Mouse (Mus musculus): ENCODE data around the gene Bola2.

Gene Bola2

GRCm38 (mm10) chr7:126689021-126689420 lies 6.2 kb upstream of the Bola2 start:
- DNase-seq (ENCODE audit: low read depth, low spot score) = no peak

GRCm38 (mm10) chr7:126690737-126691136 lies 4.5 kb upstream of the Bola2 start:
- DNase-seq (ENCODE audit: low read depth, low spot score) = no peak

- no peak for DNase-seq (ENCODE audit: low read depth, low spot score)
These were observed 3.5 kb upstream of the Bola2 start for GRCm38 (mm10) chr7:126691676-126692075.

GRCm38 (mm10) chr7:126692426-126692825 lies 2.8 kb upstream of the Bola2 start:
- DNase-seq (ENCODE audit: low read depth, low spot score) = peak; percentile 53

GRCm38 (mm10) chr7:126693256-126693655 lies 1.9 kb upstream of the Bola2 start:
- peak; percentile 89 for DNase-seq (ENCODE audit: low read depth, low spot score)

- peak; percentile 32 for DNase-seq (ENCODE audit: low read depth, low spot score)
These were observed 1.4 kb upstream of the Bola2 start for GRCm38 (mm10) chr7:126693781-126694180.

GRCm38 (mm10) chr7:126694441-126695051 lies 655 bp upstream of the Bola2 start:
- peak; percentile 70 for DNase-seq (ENCODE audit: low read depth, low spot score)

- DNase-seq (ENCODE audit: low read depth, low spot score) = peak; percentile 99
These were observed 518 bp downstream of the Bola2 start, which contains the start of gene Slx1b for GRCm38 (mm10) chr7:126695631-126696207. TSS of gene Slx1b (minus strand) at chr7:126695784.

- DNase-seq (ENCODE audit: low read depth, low spot score) = no peak
These were observed 1.1 kb downstream of the Bola2 start for GRCm38 (mm10) chr7:126696303-126696702.

- no peak for DNase-seq (ENCODE audit: low read depth, low spot score)
These were observed 1.7 kb downstream of the Bola2 start for GRCm38 (mm10) chr7:126696886-126697285.

- no peak for DNase-seq (ENCODE audit: low read depth, low spot score)
These were observed 2.6 kb downstream of the Bola2 start for GRCm38 (mm10) chr7:126697838-126698237.

- DNase-seq (ENCODE audit: low read depth, low spot score) = no peak
These were observed 5.1 kb downstream of the Bola2 start for GRCm38 (mm10) chr7:126700063-126701015.

GRCm38 (mm10) chr7:126701070-126701469 lies 5.9 kb downstream of the Bola2 start:
- DNase-seq (ENCODE audit: low read depth, low spot score) = peak; percentile 95

GRCm38 (mm10) chr7:126701559-126702357 lies 6.6 kb downstream of the Bola2 start:
- no peak for DNase-seq (ENCODE audit: low read depth, low spot score)

- no peak for DNase-seq (ENCODE audit: low read depth, low spot score)
These were observed 7.2 kb downstream of the Bola2 start for GRCm38 (mm10) chr7:126702358-126702757.

GRCm38 (mm10) chr7:126702861-126703756 lies 7.9 kb downstream of the Bola2 start:
- DNase-seq (ENCODE audit: low read depth, low spot score) = no peak

GRCm38 (mm10) chr7:126703757-126704077 lies 8.5 kb downstream of the Bola2 start:
- DNase-seq (ENCODE audit: low read depth, low spot score) = no peak

- DNase-seq (ENCODE audit: low read depth, low spot score) = peak; percentile 79
These were observed 9.2 kb downstream of the Bola2 start for GRCm38 (mm10) chr7:126704121-126704980.

- DNase-seq (ENCODE audit: low read depth, low spot score) = no peak
These were observed 12.4 kb downstream of the Bola2 start, which contains the start of gene Coro1a for GRCm38 (mm10) chr7:126707442-126708174. TSS of gene Coro1a (minus strand) at chr7:126707787.

Data from ZHBTc4 (cell line).